Mouse (Mus musculus) c-Kit-positive CD71-positive TER-119-positive erythroid progenitor cells, embryonic 14.5 days (primary cell): ENCODE measurements around the gene Mrpl54.

ENCODE experiments used
- DNase-seq: peaks from one replicate; pipeline ENCODE4 v3.0.0-alpha.2; 2013; ENCODE audit warnings: low spot score

Mrpl54 gene

DNA sequence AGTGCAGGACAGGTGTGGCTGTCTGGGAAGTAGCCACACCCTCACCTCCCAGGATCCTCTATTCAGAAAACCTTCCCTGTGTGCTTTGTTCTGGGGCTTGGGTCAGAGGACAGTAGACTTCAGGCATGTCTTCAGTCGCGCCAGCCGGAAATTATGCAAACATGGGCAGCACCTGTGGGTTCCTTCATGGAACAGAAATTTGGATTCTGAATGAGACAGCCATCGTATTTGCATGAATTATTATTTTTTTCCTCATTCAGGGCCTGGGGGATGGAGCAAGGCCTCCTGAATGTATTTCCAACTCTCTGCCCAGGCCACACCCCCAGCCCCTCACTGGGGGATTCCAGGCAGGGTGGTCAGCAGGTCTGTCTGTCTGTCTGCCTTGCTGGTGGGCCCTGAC lies 5.7 kb downstream of the Mrpl54 start:
- no peak for DNase-seq

DNA sequence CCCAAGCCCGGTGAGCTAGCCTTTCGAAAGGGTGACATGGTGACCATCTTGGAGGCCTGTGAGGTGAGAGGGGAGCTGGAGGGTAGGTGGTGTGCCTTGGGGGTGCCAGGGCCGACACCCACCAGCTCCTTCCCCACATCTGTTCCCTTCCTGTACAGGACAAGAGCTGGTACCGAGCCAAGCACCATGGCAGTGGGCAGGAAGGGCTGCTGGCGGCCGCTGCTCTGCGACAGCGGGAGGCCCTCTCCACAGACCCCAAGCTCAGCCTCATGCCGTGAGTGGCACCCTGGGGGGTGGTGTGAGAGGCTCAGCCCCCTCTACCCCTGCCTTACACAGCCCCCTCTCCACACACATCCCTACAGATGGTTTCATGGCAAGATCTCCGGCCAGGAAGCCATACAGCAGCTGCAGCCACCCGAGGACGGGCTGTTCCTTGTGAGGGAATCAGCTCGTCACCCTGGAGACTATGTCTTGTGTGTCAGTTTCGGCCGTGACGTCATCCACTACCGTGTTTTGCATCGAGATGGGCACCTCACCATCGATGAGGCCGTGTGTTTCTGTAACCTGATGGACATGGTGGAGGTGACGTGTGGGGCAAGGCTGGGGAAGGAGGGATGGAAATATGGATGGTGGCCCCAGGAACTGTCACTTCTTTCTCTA lies 7.4 kb downstream of the Mrpl54 start:
- DNase-seq = no peak

DNA sequence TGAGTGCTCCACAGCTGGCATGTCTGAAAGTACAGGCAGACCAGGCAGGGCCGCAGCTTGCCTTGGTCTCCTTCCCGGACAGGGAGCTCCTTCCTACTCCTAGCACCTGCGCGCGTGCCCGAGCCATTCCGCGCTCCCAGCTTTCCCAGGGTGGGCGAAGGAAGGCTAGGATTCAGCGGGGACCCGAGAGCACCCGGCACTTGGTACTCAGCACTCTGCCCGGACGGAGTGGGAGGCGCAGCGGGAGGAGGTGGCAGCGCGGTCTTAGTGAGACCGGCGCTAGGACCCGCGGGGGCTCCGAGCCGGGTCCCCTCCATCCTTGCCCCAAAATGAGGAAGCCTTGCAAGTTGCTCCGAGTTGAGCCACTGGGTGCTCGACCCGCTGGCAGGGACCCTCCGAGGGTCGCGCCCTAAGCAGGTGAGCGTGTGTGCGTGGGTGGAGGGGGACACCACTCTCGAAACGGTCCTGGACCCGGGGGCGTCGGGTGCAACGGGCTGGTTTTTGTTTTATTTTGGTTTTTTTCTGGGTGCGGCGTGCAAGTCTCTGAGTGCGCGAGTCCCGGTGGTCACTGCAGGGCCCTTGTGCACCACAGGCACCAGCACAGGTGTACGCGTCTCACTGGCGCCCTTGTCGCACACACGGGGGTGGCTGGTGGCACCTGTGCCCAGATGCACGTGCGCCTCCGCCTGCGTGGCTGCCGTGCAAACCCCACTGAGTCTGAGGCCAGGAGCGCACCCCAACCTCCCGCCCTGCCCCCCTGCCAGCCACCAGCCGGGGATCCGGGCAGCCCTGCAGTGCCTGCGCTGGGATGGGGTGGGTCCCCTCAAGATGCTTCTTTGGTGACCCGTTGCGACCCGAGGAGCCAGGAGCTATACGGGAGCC lies 9.3 kb downstream of the Mrpl54 start:
- no peak for DNase-seq

- DNase-seq = no peak
These were observed 11.8 kb downstream of the Mrpl54 start for GRCm38 (mm10) chr10:81254886-81255285.

DNA sequence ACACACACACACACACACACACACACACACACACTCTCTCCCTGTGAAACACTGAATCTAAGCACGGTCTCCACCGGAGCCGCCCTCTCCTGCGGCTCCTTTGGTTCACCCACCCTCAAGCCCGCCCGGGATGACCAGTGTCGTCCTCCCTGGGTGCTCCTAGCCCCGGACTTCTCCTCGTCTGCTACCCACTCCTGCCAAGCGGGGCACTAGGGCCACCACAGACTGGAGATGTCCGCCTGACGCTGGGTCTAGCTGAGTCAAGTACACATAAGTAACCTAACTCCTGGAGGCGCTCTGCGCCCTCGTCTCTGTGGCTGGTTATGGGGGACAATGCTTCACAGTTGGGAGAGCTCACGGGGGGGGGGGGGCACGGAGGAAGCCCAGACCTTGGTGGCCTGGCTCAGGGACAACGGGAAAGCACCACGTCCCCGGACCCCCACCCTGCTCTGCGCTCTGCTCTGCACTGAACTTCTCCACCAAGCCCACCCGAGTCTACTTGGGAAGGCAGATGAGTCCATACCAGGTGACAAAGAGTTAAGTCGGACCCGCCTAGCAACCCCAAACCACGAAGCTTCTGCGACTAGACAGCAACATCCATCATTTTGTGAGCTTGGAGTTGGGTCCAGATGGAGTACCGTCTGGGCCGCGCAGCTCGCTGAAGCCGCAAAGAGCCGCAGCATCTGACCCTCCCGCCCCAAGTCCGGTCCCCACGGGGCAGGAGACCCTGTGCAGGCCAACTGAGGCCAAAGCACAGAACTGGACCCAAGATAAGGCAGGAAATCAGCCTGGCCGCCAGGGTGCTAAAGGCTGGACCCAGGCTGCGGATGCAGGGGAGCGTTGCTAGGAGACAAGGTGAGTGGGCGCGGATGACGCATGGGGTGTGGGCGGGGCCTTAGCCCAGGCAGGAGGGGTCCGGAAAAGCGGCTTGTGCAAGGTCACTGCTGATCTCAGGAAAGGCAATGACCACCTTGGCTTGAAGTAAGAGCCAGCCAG lies 14.0 kb downstream of the Mrpl54 start, which contains the start of gene Matk:
TSS of gene Matk (plus strand) at position 512 of the 996 bp plus-strand sequence.
- no peak for DNase-seq

DNA sequence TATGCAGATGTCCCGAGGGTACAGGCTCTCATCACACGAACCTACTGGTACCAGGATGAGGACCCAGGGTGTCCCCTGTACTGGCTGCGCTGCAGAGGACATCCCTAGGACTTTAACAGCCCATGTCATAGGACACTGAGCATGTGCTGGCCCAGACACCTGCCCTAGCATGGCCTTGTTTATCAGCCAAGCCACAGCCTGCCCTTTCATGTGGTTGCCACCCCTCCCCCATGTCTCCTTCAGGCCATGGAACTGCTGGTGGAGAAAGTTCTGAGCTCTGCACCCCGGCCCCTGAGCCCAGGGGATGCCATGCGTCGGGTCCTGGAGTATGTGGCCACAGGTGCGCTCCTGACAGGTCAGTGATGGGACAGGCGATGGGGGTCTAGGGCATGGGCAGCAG lies 17.3 kb downstream of the Mrpl54 start:
- DNase-seq = no peak

DNA sequence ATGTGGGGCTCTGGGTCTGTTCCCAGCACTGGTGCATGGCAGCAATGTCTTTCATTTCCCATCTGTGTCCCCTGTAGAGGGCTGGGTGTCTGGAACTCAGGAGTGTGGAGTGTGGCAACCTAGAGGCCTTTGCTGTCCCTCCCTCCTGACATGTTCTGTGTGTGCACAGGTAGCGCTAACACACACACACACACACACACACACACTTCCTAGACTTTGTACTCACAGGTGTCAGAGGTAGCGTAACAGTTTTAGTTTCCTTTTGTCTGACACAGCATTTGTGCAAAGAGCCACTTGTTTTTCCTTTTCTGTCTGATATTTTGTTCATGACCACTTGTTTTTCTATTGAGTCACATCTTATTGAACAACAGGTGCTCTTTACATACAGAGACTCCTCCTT lies 18.9 kb downstream of the Mrpl54 start:
- no peak for DNase-seq

- no peak for DNase-seq
These were observed 21.6 kb downstream of the Mrpl54 start for GRCm38 (mm10) chr10:81245166-81245565.

DNA sequence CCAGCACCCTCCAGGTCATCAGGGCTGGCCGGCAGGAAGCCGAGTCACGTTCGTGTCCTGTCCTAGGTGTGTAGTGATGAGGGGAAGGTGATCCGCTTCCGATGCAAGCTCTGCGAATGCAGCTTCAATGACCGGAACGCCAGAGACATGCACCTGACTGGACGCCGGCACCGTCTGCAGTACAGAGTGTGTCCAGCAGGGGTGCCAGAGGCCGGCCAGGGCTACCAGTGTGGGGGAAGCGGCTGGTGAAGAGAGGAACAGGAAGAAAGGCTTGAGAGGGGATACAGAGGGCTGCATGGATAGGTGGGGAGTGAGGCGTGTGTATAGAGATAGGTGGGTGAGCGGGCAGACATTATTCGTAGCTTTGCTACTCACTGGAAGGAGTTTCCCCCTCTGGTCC lies 22.1 kb downstream of the Mrpl54 start:
- DNase-seq = peak; percentile 46

- DNase-seq = no peak
These were observed 22.6 kb downstream of the Mrpl54 start for GRCm38 (mm10) chr10:81244146-81244545.

- no peak for DNase-seq
These were observed 24.7 kb downstream of the Mrpl54 start for GRCm38 (mm10) chr10:81242021-81242420.

- DNase-seq = peak; percentile 57
These were observed 25.9 kb downstream of the Mrpl54 start for GRCm38 (mm10) chr10:81240876-81241275.

DNA sequence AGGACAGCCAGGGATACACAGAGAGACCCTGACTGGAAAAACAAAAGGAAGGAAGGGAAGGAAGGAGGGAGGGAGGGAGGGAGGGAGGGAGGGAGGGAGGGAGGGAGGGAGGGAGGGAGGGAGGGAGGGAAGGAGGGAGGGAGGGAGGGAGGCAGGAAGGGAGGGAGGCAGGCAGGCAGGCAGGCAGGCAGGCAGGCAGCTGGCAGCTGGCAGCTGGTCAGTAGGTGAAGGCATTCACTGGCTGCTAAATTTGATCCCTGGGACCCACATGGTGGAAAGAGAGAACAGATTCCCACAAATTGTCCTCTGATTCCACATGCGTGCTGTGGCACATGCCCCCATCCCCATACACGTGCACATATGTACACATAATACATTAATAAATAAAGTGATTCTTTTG lies 28.1 kb downstream of the Mrpl54 start:
- no peak for DNase-seq

DNA sequence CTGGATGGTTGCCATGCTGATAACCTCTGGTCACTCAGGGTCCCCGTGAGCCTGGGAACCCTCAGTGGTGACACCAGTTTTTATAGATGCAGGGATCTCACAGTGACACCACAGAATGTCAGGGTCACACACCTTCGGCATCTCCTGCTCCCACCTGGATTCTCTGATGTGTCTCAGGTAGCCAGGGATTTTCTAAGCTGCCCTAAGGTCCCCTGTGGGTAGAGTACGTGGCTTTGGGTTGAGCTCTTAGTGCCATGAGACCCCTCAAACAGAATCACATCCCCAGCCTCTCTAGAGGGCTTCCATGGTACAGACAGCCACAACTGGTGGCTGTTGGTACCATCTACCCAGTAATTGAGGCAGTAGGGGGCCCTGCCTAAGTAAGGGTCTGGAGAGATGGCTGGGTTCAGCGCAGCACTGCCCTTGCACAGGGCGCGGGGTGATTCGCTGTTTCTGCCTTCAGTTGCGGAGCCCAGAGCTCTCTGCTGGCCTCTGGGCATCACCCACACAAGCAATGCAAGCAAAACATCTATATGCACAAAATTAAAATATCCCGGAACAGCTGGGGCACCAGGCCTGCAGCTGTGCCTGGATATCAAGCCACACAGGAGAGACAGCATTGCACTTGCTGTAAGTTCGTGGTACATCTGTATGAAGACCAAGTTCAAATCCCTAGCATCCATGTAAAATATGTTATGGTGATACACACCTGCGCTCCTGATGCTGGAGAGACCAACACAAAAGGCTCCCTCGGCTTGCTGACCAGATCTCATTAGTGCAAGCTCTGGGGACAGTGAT lies 30.1 kb downstream of the Mrpl54 start:
- DNase-seq = no peak

GRCm38 (mm10) chr10:81234206-81234605 lies 32.5 kb downstream of the Mrpl54 start:
- no peak for DNase-seq

DNA sequence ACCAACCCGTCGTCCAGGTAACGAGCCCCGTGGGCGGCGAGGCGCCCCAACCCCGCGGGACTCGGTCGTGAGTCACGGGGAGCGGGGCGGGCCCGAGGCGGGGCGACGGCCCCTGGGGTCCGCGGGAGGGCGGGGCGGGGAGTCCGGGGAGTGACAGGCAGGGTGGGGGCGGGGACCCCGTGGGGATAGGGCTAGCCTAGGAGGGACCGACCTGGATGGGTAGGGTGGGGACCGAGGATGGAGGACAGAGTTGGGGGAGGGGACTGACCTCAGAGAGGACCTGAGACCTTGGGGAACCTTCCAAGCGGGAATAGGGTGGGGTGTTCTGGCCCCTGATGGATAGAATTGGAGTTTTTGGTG lies 33.5 kb downstream of the Mrpl54 start:
- DNase-seq = no peak

- DNase-seq = peak; percentile 85
These were observed 34.0 kb downstream of the Mrpl54 start, which contains the start of gene Zfr2 for GRCm38 (mm10) chr10:81232580-81233225. Zfr2 (plus strand) TSS chr10:81233155.

DNA sequence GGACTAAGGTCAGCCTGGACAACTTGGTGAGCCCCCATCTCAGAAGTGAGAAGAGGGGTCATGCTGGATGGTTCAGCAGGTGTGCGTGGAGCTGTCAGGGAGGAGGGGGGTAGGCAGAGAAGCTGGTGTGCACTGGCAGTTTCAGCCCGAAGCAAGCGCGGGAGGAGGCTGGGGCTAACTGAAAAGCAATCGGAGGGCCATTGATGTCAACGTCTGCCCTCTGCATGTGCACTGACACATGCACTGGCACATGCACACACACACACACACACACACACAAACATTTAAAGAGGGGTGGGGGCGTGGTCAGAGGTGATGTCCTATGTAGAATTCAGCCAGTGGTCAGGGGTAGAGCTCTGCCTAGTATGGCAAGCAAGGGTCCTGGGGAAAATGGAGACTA lies 35.3 kb downstream of the Mrpl54 start:
- DNase-seq = no peak

DNA sequence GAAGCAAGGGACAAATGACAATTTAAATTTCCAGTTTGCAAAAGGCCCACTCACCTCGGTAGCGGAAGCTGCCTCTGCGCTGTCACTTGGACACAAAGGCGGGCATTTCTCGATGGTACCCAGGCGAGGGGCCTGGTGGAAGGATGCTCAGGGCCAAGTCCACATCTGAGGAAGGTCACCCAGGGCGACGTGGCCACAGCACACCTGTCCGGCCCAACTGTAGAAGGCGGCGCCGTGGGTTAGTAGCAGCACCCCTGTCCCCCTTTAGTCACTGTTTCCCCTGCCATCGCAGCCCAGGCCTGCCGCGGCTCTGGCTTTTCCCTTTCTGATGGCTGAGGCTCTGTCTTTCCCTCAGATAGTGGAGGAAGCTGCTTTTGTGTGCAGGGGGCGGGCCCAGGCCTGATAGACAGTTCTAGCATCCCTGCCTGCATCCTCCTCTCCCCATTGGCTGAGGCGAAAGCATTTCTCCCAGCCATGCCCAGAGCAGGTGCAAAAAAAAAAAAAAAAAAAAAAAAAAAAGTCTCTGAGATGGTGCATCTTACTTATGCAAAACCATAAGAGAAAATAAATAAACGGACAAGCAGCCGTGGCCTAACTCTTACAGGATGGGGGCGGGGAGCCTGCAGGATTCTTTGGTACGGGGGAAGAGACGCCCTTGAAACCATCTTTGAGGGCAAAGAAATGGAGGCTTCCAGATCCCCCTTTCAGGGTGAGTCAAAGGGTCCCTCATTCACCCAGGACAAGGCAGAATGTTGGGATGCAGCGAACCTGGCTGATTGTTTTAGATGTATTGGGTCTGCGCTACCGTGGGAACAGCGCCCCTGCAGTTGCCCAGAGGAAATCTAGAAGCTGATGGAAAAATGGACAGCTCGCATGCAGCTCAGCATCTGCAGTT lies 36.0 kb downstream of the Mrpl54 start, which contains the start of gene Atcay:
TSS of gene Atcay (minus strand) at position 396 of the 895 bp plus-strand sequence.
- no peak for DNase-seq
